Mouse (Mus musculus) spleen, postnatal 10 days (tissue): ENCODE results near the gene Nup153.

Experiments
- DNase-seq, 2 experiments: peaks; one replicate each; pipeline ENCODE4 v3.0.0; 2021 to 2022; ENCODE audit warnings: low spot score in 2 of 2

Gene Nup153

DNA sequence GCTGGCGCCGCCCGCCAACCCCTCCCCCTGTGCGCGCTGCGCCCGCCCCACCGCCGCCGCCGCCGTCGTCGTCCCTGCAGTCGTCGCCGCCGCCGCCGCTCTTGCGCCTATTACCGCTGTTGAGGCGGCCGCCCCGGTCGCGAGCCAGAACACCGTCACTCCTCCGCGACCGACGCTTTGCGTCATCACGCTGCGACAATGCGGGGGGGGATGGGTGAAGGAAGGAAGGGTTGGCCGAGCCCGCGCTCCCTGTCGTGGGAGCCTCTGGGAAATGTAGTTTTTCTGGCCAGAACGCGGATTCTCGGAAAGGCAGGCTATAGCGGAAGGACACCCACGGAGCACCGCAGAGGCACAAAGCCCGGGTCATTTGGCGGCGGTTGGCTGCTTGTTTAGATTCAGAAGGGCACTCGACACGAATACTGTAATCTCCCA lies at the start of gene Nup153:
Gene Nup153, minus strand, starts transcription at position 104 of the 432 bp plus-strand sequence.
- peak; percentile 100 for DNase-seq

GRCm38 (mm10) chr13:46777461-46777860 lies 49.7 kb upstream of the Nup153 start:
- DNase-seq, result no peak

DNA sequence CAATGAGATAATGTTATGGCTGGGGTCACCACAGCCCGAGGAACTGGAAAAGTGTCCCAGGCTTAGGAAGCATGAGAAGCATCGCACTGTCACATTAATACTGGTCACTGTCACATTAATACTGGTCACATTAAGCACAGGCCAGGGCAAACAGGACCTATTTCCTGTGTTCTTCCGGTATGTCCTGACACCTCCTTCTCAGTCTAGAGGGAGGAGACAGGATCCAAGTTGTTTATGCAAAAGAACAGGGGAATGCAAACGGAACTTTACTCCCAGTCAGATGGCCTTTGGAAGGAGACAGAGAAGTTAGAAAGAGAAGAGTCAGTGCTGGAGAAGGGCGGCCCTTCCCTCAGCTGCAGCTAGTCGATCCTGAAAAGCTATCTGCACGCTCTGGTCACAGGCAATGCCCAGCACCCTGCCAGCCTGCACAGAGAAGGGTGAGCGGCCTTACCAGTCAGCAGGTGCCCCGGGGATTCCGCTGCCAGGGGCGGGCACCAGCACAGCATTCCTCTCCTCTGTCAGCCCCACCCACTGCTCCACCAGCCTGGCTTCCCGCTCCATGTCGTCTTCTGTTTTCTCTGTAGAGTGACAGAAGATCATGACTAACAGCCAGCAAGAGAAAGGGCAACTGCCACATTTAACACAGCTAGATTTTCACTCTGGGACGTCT lies 49.0 kb upstream of the Nup153 start:
- DNase-seq, result no peak

GRCm38 (mm10) chr13:46774998-46775397 lies 47.3 kb upstream of the Nup153 start:
- DNase-seq, result no peak

GRCm38 (mm10) chr13:46772581-46772980 lies 44.8 kb upstream of the Nup153 start:
- no peak for DNase-seq

- DNase-seq, result no peak
Observed at GRCm38 (mm10) chr13:46765361-46765760, 37.6 kb upstream of the Nup153 start.

DNA sequence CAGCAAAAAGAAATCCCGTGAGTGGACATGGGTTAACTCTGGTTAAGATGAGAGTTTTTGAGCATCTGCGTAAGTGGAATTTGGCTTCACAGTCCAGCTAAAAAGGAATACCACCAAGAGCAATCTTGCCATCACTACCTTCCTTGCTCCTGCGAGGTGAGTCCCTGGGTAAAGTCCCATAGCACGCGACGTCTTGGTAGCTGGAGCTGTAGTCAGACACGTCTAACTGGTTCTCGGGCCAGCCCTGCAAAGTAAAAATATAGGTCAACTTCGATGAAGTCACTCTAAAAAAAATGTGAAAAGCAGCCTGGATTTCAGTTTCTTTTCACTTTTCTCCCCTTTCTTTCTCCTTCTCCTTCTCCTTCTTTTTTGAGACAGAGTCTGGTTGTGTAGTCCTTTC lies 35.5 kb upstream of the Nup153 start:
- no peak for DNase-seq

DNA sequence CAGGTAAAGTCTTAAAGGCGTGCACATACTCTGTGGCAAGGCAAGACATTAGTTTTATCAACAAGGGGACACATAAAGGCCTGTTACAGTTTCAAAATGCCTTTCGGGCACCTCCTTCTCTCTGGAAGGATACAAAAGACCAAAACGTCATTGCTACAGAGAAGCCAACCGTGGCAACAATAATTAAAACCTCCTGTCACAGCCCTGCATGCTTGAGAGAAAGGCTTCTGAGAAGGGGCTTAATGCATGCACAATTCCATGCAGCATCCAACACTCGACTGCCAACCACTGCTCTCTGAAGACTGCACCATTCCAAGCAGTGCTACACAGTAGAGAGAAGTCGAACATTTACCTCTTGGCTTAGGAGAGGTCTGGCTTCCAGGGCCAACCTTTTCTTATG lies 33.2 kb upstream of the Nup153 start:
- no peak for DNase-seq

DNA sequence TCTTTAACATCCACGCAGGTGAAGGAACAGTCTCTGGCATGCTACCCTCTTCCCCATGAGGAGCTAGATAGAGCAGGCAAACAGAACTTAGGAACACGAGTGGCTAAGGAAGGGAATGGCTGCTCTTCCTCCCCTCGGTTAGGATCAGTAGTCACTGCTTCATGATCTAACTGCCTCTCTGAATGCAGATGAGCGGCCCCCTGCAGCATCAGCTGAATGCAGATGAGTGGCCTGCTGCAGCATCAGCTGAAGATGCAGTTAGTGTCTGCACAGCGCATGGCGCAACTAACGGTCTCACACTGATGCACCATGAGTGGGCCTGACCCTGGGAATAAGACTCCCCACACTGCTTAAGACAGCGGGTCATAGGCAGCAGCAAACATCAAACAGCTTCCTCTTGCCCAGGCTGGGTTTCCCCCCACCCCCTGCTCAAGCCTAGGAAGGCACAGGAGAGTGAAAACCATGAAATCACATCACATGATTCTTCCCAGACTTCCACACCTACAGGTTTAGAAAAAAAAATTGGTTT lies 31.6 kb upstream of the Nup153 start:
- no peak for DNase-seq

- no peak for DNase-seq
Observed at GRCm38 (mm10) chr13:46758627-46759026, 30.9 kb upstream of the Nup153 start.

DNA sequence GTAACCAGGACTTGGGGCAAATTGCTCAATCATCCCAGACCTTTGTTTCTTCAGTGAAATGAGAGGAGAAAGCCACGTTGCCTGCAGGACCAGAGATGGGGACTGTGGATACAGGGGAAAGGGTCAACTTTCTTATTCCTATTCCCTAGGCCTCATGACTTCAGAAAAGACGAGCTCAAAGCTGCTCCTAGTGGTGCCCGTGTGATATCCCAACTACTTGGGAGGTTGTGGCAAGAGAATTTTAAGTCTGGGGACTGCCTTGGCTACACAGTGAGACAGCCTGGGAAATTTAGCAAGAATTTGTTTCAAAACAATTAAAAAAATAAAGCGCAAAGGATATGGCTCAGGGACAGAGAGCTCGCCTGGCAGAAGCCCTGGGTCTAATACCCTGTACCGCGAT lies 30.2 kb upstream of the Nup153 start:
- no peak for DNase-seq

DNA sequence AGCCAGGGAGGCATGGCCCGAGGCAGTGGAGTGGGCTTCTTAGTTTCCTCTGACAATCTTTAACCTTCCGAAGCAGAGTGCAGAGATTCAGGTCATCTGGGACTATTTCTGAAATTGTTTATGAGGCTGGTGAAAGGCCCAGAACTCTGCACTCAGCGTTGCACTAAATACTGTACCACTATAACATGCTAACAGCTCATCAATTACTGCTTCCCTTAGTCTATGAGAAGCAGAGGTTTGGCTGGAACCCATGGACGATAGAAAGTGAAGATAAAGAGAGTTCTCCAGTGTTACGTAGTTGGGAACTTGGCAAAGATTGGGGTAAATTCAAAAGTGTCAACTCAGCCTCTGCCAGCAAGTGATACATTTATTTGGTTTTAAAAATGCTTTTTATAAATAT lies 25.6 kb upstream of the Nup153 start:
- DNase-seq, result no peak

DNA sequence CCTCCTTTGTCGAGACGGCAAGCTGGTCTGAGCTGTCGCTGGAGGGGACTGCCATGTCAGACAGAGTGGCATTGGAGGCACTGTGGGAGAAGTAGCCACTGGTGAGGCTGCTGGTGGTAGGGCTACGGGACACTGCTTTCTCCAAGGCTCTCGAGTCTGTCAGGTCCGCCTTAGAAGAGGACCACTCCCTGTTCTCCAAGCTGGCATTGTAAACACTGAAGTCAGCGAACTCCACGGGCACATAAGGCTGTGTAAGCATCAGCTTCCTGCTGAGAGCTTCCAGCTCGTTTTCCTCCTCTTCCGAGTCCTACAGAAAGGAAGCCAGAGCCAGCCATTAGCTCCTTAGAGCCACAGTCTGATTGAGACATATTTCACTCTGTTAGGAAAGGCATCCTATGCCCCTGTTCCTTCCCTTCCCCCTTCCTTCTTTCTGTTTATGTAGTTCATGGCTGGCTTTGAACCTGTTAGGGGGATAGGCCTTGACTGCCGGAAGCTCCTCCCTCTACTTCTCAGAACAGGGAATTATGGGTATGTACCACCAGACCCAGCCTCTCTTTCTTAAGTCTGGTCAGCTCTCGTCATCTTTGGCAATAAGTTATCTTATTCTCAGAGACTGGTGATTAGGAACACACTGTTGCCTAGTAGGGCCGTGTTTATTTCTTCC lies 25.0 kb upstream of the Nup153 start:
- no peak for DNase-seq

- no peak for DNase-seq
Observed at GRCm38 (mm10) chr13:46748138-46748873, 20.6 kb upstream of the Nup153 start.

DNA sequence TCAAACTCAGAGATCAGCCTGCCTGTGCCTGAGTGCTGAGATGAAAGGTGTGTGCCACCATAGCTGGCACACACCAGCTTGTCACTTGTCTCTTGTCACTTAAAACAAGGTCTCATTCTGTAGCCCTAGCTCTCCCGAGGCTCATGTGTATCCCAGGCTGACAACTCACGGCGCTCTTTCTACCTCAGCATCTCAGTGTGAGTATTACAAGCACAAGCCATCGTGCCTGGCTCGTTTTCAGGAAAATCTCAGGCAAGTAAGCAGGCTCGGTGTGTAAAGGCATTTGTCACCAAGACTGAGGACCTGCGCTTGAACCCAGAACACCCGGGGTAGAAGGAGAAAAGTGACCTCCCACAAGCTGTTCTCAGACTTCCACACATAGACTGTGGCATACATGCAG lies 16.1 kb upstream of the Nup153 start:
- no peak for DNase-seq

DNA sequence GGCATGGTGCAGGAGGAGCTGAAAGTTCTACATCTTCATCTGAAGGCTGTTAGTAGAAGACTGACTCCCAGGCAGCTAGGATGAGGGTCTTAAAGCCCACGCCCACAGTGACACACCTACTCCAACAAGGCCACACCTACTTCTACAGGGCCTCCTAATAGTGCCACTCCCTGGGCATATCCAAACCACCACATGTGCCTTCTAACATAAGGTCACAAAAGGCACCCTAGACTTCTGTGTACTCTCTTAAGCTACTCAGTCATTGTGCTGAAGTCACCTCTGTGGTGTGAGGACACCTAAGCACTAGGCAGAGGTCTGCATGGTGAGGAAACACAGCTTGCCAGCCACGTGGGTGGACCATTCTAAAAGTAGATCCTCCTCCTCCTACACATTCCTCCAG lies 14.6 kb upstream of the Nup153 start:
- DNase-seq, result no peak

GRCm38 (mm10) chr13:46739426-46739825 lies 11.7 kb upstream of the Nup153 start:
- DNase-seq, result no peak

DNA sequence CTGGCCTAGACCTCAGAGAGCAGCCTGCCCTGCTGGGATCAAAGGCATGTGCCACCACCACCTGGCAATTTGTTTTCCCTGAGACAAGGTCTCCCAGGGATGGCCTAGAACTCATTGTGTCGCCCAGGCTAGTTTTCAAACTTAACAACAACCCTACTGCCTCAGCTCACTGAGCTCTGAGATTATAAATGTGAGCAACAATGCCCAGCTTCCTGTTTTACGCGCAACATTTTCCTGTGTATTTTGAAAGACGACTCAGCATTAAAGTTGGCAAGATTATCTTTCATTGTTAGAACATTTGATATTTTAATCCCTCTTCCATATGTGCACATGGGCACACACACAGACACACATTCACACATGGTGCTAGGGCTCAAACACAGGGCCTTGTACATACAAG lies 9.7 kb upstream of the Nup153 start:
- DNase-seq, result no peak

DNA sequence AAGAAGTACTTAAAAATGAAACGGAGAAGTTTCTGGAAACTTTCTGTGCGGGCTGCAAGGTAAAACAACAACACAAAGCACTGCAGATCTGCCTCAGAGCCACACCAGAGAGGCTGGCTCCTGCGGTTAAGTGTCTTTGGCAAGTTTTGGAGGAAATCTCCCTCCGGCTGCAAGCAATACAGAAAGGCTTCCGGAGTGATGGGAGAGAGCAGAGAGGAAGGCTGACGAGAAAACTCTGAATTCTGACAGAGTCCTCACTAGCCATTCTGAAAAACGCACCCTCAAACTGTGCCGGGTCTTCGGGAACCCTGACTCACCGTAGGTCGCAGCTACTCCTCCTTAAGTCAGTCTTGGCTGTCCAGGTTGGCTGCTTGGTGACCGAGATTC lies 8.7 kb upstream of the Nup153 start:
- peak; percentile 35 to 37 for DNase-seq

GRCm38 (mm10) chr13:46735808-46736478 lies 8.2 kb upstream of the Nup153 start:
- peak; percentile 66 to 69 for DNase-seq

DNA sequence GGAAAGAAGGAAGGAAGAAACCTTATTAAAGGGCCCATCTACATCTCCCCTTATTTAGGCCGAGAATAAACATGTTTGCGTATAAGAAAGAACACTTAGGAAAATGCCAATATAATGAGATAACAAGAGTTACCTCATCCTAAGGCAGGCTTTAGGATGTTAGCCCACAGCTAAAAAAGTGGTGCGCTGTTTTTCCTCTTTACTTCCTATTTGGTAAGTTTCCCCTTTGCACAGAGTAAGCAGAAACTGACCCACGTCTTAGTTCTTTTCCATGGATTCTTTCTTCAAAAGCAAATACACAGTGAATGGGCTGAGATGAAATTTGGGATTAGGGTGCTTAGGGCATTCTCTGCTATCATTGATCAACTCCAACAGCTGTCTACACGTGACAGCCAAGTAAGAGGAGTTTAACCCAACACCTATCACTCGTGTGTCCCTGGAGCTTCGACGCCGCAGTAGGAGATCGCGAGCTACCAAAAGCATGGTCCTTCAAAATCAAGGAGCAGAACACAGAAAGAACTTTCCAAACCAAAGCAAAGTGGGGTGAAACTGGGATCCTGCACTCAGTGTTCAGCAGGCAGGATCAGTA lies 7.6 kb upstream of the Nup153 start:
- DNase-seq, result no peak

GRCm38 (mm10) chr13:46729998-46730397 lies 2.3 kb upstream of the Nup153 start:
- no peak for DNase-seq
